Mouse (Mus musculus) Patski (cell line): ENCODE data around the gene Smim5. TPM values are rescaled to one million over a fixed set of nuclear protein-coding genes. Genes with fewer than 3 reads are reported as not detected.

Experiments
- ATAC-seq: fragments of 100-300 bp; one replicate; pipeline ENCODE4 v1.8.0; 2021
- CTCF ChIA-PET: fragments of 350-600 bp; sonication (Branson Sonifier 250); formaldehyde crosslinking; loops from one replicate; lab custom pipeline; 2022; ENCODE audit warnings: inconsistent platforms; lab: Charles Lee
- POLR2A ChIA-PET: fragments of 350-600 bp; sonication (Branson Sonifier 250); formaldehyde crosslinking; loops from one replicate; lab custom pipeline; 2022; ENCODE audit warnings: antibody characterized with exemption, inconsistent platforms; lab: Charles Lee
- DNase-seq: peaks from one replicate; pipeline ENCODE4 v3.0.0-alpha.2; 2011; ENCODE audit warnings: low read depth, low spot score
- H3K27me3 ChIP-seq: fragments of 371-371 bp; one replicate; pipeline ENCODE4 v1.5.1; 2021
- CTCF ChIP-seq: fragments of 100-300 bp; IDR thresholded peaks from one replicate; pipeline ENCODE4 v1.5.1; 2021
- in situ Hi-C: fragments of 300-500 bp; cut with MboI; formaldehyde crosslinking; loops from 3 replicates; pipeline ENCODE4 v1.11.1; 2018; ENCODE audit warnings: low pct_unique_long_range_greater_than_20kb, mixed read lengths
- polyA plus RNA-seq: library from polyadenylated mRNA; unstranded; gene quantifications from one replicate; pipeline ENCODE4 v1.2.3, GENCODE M21; 2021

The Smim5 gene
- polyA plus RNA-seq, 1 experiment from 2014 or later = 1.6 TPM

DNA sequence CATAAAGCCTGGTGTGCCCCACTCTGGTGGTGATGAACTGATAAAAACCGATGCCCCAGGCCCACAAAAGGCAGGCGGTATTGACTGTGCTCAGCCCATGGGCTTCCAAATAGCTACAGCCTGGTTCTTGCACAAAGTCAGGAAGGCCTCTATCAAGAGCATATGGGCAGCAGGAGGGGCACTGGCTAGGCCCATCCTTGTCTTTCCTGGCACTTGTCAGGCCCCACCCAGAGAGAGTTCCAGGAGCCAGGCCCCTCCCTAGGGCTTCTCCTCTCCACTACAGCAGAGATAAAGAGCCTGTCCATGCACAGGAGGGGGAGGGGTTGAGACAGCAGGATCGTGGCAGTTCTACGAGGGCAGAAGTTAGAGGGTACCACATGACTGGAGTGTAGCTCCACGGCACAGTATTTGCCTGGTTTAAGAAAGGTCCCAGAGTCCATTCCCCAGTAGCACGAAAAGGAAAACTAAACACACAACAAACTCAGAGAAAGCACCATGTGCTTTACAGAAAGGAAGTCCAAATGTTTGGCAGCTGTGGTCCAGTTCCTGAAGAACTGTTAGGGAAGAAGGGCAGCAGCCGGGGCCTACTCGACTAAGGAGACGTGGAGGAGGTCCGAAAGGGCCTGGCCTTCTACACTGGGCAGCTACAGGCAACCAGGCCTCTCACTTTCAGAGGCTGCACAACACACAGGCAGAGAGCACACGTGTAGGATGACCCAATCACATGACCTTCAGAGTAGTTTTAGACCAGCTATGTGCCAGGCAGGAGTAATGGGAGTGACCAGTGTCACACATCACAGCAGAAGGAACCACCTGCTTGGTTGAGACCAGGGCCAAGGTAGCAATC, 3.8 kb downstream of the Smim5 start:
- POLR2A ChIA-PET = interaction anchor here (1.5 kb wide), 1 partner anchor 16 kb away, joined by 3 read pairs; no protein-coding TSS in a partner anchor
- DNase-seq = no peak

DNA sequence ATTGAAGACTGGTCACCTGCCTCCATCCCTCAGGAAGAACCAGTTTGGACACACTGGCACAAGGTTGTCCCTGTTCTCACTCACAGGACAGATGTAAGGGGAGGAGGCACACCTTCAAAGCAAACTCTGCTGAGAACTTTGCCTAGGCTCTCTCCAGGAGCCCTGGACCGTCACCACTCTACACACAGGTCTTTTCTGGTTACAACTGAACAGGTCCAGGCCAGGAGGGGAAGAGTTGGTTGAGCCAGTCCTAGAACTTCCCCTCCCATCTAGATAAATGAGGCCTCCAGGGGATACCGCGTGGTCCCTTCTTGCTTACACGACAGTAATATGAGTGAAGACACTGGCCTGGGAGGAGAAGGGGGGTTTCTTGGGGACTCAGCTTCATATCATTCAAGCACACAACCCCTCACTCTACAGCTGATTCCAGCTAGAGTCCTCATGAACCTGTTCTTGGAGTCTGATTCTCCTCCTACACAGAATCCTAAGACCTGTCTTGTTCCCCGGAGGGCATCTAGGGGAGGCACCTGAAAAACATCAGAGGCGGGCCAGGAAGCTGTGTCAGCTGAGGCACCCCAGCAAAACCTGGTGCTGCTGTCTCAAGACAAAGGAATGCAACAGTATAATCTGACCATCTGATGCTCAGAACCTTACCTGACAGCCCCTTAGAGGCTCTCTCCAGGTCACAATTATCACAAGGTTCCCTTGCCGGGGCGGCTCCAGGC, 4.6 kb downstream of the Smim5 start:
- POLR2A ChIA-PET = no interaction called here

More for the DNA sequence above, 3.8 kb downstream of the Smim5 start:
- CTCF ChIA-PET = interaction anchor here (0.6 to 1.6 kb wide), 3 partner anchors 12 to 86 kb away, joined by 3 to 4 read pairs (median 4); no protein-coding TSS in a partner anchor
- in situ Hi-C loops = no loop called here
- no peak for ATAC-seq
- no peaks in the 10 kb centered on the region for H3K27me3 ChIP-seq
- no peak for TF ChIP-seq CTCF

DNA sequence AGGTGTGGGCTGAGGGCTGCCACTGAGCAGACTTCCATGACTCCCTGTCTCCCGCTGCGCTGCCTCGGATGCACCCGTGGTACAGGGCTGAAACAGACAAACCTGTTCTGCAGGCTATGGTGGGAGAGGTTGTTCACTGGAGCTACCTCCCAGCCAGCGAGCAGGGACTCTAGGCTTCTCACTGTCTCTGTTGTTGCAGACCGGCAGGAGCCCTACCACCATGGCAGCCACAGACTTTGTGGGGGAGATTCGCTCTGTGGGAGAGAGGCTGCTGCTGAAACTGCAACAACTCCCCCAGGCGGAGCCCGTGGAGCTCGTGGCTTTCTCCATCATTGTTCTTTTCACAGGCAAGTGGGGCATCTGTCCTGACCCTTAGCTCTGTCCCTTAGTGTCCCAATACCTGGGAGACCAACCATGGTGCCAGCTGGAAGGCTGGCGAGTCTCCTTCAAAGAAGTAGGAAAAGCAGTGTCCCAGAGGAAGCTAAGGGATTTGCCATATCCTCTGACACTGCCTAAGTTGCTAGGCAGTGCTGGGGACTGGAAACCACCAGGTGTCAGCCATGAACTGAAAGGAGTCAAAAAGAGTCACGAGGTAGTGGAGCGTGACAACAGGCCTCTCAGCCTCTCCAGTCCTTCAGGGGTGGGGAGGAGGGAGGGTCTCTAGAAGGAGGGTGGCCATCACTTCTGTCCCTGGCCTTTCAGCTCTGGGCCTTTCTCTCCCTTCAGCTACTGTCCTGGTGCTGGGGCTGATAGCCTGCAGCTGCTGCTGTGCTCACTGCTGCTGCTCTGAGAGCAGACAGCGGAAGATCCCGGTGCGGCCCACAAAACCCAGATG, 5.4 kb downstream of the Smim5 start:
- in situ Hi-C loops = no loop called here
- TF ChIP-seq CTCF = no peak
- ATAC-seq (no peak), DNase-seq (no peak)
- CTCF ChIA-PET = interaction anchor here (1.2 to 1.7 kb wide), 4 partner anchors 10 to 35 kb away, joined by 3 to 5 read pairs (median 4); no protein-coding TSS in a partner anchor
- POLR2A ChIA-PET = no interaction called here
- no peaks in the 10 kb centered on the region for H3K27me3 ChIP-seq

More for the DNA sequence above, 4.6 kb downstream of the Smim5 start:
- TF ChIP-seq CTCF = no peak
- in situ Hi-C loops = no loop called here
- ATAC-seq (no peak), DNase-seq (no peak)
- no peaks in the 10 kb centered on the region for H3K27me3 ChIP-seq
- CTCF ChIA-PET = interaction anchor here (0.6 to 1.2 kb wide), 2 partner anchors 11 to 87 kb away, joined by 3 to 4 read pairs; no protein-coding TSS in a partner anchor

GRCm38 (mm10) chr11:115906116-115906515, 6.3 kb downstream of the Smim5 start:
- in situ Hi-C loops = no loop called here
- no peak for TF ChIP-seq CTCF
- DNase-seq = no peak
- no peak for ATAC-seq
- no peaks in the 10 kb centered on the region for H3K27me3 ChIP-seq
- ChIA-PET CTCF (interaction anchor here (1.2 to 1.7 kb wide), 3 partner anchors 11 to 34 kb away, joined by 3 to 5 read pairs (median 4); no protein-coding TSS in a partner anchor), POLR2A (no interaction called here)

DNA sequence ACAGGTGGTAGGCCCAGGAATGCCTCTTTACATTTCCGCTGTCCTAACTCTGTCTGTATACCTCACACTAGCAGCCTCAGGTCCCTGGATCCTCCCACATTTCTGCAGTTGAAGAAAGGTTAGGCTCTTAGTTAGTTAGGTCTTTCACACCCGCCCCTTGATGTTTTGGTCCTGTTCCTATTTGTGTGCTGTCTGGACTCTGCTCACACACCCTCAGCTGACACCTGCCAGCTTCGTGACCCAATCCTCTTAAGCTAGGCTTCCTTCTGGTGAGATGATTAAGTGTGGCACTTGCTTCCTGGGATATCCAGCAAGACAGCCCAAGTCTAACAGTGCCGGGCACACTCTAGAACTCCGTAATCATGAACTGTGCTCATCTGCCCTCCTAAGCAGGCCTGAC, 6.8 kb downstream of the Smim5 start:
- no peaks in the 10 kb centered on the region for H3K27me3 ChIP-seq
- ChIA-PET CTCF (interaction anchor here (1.2 to 1.7 kb wide), 2 partner anchors 11 to 25 kb away, joined by 4 to 5 read pairs; no protein-coding TSS in a partner anchor), POLR2A (no interaction called here)
- in situ Hi-C loops = no loop called here
- DNase-seq = no peak
- no peak for ATAC-seq
- no peak for TF ChIP-seq CTCF

DNA sequence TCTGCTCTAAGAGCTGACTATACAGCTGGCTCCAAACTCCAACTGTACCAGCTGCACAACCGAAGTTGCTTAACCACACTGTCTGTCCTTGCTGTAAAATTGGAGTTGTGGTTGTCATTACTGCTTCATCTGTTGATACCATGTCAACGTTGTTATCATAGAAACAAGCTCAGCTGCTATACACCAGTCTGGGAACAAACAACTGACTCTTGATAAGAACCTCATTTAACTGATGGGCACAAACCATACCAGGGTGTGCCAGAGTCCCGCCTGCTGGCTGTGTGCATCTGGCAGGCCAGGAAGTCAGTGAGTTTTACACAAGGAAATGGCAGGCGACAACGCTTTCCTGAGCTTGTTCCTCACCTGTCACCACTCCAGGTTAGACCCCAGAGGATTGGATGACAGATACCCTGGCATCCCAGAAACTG, 11.4 kb downstream of the Smim5 start:
- ChIA-PET POLR2A (interaction anchor here (1.4 kb wide), 1 partner anchor 10 kb away, joined by 4 read pairs; no protein-coding TSS in a partner anchor), CTCF (interaction anchor here (0.9 to 1.8 kb wide), 2 partner anchors 10 to 26 kb away, joined by 4 to 5 read pairs; no protein-coding TSS in a partner anchor)
- TF ChIP-seq CTCF = no peak
- DNase-seq = no peak
- in situ Hi-C loops = no loop called here
- no peaks in the 10 kb centered on the region for H3K27me3 ChIP-seq
- no peak for ATAC-seq

- in situ Hi-C loops = no loop called here
- no peak for TF ChIP-seq CTCF
- ChIA-PET CTCF (interaction anchor here (0.7 to 1.8 kb wide), 3 partner anchors 9 to 88 kb away, joined by 3 to 5 read pairs (median 4); no protein-coding TSS in a partner anchor), POLR2A (interaction anchor here (1.4 kb wide), 1 partner anchor 10 kb away, joined by 4 read pairs; no protein-coding TSS in a partner anchor)
- ATAC-seq (no peak), DNase-seq (no peak)
- no peaks in the 10 kb centered on the region for H3K27me3 ChIP-seq
These were observed 12.0 kb downstream of the Smim5 start, which contains the start of gene Smim6 for GRCm38 (mm10) chr11:115911632-115912376. Gene Smim6, plus strand, starts transcription at chr11:115912017.

DNA sequence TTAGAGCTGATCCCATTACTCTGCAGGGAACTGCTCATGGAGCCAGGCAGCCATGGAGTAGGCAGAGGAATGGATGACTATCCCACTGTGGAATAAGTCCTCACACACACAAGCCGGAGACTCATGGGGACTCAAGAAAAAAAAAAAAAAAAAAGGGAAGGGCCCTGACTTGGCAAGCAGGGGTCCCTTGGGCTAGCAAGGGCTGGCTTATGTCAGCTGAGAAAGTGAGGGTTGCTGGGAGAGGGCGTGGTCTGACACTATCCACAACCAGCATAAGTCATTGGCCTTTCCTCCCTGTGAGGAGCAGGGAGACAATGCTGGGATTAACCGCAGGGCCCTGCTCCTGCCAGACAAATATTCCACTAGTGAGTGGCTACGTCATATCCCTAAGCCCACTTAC, 16.8 kb downstream of the Smim5 start:
- POLR2A ChIA-PET = interaction anchor here (0.5 to 1.2 kb wide), 3 partner anchors 13 to 51 kb away, joined by 3 read pairs; no protein-coding TSS in a partner anchor
- in situ Hi-C loops = no loop called here
- ATAC-seq (no peak), DNase-seq (no peak)
- H3K27me3 ChIP-seq = no peaks in the 10 kb centered on the region
- CTCF ChIA-PET = interaction anchor here (1.3 kb wide), 1 partner anchor 11 kb away, joined by 4 read pairs; no protein-coding TSS in a partner anchor
- TF ChIP-seq CTCF = no peak

- ChIA-PET CTCF (no interaction called here), POLR2A (no interaction called here)
- ATAC-seq = no peak
- H3K27me3 ChIP-seq = no peaks in the 10 kb centered on the region
- TF ChIP-seq CTCF = no peak
- in situ Hi-C loops = no loop called here
- DNase-seq = no peak
These were observed 18.9 kb downstream of the Smim5 start for GRCm38 (mm10) chr11:115918637-115919036.
